Mouse (Mus musculus) monocyte, adult 2 months (primary cell): ENCODE results near the gene Fam117b.

ENCODE experiments used
- DNase-seq, 2 experiments: peaks; one replicate each; pipeline ENCODE4 v3.0.0; 2022; ENCODE audit warnings: low spot score in 2 of 2, low read depth in 1 of 2

Gene Fam117b

DNA sequence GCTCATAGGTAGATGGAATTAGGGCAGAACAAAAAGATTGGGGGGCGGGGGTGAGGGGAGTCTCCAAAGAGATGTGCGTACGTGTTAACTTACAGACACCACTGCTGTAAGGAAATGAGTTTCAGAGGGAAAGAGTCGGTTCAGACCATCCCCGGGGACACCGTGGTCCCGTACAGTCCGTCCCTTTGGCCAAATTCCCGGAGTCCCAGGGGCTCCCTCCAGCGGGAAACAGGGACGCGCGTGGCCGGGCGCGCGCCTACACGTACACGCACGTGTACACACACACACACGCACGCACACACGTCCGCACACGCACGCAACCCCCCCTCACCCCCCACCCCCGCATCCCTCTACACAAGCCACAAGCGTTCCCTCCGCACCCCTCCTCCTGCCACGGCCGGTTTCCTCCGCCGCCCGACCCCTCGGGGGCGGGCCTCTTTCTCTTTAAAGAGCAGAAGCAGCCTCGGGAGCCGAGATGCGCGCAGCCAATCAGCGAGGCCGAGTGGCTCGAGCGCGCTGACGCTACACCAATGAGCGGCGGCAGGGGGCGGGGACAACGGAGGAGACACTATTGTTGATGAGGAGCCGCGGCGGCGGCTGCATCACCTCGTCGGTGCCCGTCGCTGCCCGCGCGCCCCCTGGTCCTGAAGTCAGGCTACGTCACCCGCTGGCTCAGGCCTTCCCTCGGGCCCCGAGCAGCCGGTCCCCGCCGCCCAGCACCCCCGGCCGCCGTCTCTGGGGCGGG lies at the start of gene Fam117b:
Fam117b (plus strand) TSS at position 594 of the 745 bp plus-strand sequence.
- peak; percentile 81 to 94 for DNase-seq

DNA sequence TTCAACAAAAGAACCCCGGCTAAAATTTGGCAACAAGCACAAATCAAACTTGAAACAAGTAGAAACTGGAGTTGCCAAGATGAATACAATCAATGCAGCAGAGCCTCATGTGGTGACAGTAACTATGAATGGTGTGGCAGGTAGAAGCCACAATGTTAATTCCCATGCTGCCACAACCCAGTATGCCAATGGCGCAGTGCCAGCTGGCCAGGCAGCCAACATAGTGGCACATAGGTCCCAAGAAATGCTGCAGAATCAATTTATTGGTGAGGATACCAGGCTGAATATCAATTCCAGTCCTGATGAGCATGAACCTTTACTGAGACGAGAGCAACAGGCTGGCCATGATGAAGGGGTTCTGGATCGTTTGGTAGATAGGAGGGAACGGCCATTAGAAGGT lies 44.8 kb upstream of the Fam117b start:
- no peak for DNase-seq

DNA sequence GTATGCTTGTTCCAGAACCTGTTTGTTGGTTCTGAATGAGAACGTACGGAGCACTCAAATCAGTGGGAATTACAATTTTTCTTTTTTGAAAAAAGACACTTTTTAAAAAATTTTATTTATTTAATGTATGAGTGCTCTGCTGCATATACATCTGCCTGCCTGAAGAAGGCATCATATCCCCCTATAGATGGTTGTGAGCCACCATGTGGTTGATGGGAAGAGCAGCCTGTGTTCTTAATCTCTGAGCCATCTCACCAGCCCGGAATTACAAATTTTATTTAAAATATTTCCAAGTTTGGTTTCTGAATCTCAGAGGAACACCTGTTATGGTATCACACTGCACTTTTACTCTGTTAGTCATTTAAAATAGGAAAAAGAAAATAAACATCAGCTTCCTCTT lies 38.8 kb upstream of the Fam117b start:
- no peak for DNase-seq

DNA sequence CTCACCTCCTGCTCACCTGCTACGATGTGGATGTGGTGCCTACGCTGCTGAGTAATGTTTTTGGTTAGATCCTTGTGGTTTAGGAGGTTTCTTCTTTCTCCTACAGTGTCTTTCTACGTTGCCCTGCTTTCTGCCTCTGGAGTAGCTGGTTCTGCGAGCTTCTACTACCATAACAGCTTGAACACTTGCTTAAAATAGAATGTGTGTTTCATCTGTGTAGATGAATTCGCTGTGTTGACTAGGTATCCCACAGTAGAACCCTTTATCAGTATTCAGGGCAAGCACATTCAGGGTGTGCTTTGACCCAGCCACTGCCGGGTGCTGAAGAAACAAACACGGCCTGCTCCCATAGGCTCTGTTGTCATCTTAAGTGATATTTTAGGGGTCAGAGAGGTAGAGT lies 34.7 kb upstream of the Fam117b start:
- DNase-seq, result no peak

DNA sequence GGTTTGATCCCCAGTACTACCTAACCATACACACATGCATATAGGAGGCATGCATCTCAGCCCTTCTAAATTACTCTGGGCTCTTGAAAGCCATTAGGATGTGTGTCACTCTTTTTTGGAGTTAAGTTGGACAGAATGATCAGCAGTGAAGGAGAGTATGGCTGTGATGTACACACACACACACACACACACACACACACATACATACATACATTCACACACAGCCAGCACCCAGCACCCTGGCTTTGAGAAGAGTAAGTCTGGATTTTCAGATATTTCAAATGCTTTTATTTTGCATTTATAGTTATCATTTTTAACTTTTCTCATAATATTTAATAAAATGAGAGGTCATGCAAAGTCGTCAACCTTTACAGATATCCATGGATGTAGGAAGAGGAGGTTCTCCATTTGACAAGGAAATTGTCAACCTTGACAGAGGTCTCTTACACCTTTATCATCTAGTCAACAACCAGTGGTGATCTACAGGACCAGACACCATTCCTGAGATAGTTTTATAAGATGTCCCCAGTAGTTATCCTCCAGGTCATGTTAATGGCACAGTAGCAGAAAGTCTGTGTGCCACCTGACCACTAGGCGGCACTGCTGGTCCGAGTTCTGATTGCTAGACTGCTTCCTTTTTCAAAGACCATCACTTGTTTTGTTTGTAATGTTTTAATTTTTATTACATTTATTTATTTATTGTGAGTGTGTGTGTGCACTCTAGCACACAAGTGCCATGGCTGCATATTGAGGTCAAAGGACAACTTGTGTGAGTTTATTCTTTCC lies 29.3 kb upstream of the Fam117b start:
- DNase-seq, result peak; percentile 22 to 55

- no peak for DNase-seq
These were observed 25.9 kb upstream of the Fam117b start for GRCm38 (mm10) chr1:59886899-59887298.

DNA sequence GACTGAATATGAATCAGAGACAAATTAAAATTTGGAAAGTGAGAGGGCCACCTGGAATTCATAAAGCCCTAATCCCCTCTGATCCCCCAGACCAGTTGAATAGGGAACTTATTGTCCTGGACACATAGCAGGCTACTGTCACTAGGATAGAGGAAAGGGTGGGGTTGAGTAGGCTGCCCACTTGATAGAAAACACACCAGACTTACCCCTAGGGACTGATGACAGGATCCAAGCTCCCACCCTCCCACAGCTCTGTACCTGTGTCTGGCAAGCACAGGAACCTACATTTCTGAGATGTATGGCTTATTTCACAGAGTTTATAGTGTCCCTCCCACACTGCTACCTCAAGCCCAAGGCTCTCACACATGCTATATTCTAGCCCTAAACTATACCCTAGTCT lies 24.8 kb upstream of the Fam117b start:
- DNase-seq, result no peak

- DNase-seq, result no peak
These were observed 21.6 kb upstream of the Fam117b start for GRCm38 (mm10) chr1:59891185-59891584.

DNA sequence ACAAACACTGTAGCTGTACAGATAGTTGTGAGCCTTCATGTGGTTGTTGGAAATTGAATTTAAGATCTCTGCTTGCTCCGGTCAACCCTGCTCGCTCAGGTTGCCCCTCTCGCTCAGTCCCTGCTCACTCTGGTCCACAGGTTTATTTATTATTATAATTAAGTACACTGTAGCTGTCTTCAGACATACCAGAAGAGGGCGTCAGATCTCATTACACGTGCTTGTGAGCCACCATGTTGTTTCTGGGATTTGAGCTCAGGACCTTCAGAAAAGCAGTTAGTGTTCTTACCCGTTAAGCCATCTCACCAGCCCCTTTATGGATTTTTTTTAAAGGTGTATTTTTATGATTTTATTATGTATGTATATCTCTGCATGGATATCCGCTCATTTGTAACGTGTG lies 20.0 kb upstream of the Fam117b start:
- no peak for DNase-seq

GRCm38 (mm10) chr1:59894025-59894424 lies 18.8 kb upstream of the Fam117b start:
- DNase-seq, result no peak

GRCm38 (mm10) chr1:59895456-59895855 lies 17.4 kb upstream of the Fam117b start:
- peak; percentile 62 to 66 for DNase-seq

DNA sequence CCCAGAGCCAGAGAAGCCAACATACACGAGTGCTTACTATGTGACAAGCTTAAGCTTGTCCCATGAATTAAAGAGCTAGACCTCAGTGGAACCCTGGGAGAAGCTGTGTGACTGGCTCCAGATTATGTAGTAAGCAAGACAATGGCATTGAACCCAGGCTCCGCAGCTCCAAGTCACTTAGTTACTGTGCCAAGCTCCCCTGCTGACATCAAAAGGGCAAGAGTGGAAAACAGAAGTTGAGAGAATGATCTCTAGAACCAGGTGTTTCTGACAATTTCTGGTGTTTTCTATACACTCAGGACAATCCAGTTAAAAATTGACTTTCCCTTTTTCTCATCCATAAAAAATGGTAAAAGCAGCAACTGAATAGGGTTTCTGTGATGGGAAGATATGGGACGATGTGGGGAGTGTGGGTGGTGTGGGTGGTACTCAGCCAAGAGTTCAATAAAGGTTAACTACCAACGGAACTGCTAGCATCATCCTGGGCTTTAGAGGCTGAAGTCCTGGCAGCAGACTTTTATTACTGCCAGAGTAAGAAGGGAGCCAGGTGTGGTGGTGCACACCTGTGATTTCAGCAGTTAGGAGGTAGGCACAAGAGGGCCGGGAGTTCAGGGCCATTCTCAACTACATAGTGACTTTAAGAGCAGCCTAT lies 15.5 kb upstream of the Fam117b start:
- no peak for DNase-seq

DNA sequence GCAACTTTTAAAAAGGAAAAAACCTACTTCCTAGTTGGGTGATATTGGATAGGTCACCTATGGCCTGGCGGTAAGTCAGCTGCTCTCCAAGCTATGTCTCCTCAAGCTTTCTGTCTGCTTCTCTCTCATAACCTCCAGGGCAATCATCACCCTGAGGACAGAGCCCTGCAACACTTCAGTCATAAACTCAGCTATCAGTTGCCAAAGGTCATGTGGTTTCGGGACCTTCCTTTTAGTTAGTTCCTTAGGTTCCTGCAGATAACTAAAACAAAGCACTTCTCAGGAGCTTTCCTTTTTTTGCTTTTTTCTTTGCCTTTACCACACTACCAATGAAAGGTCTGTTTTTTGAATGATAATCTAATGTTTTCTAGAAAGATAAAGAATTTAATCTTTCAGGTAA lies 13.1 kb upstream of the Fam117b start:
- no peak for DNase-seq

GRCm38 (mm10) chr1:59901082-59901876 lies 11.5 kb upstream of the Fam117b start:
- no peak for DNase-seq

GRCm38 (mm10) chr1:59902634-59903033 lies 10.2 kb upstream of the Fam117b start:
- DNase-seq, result no peak

DNA sequence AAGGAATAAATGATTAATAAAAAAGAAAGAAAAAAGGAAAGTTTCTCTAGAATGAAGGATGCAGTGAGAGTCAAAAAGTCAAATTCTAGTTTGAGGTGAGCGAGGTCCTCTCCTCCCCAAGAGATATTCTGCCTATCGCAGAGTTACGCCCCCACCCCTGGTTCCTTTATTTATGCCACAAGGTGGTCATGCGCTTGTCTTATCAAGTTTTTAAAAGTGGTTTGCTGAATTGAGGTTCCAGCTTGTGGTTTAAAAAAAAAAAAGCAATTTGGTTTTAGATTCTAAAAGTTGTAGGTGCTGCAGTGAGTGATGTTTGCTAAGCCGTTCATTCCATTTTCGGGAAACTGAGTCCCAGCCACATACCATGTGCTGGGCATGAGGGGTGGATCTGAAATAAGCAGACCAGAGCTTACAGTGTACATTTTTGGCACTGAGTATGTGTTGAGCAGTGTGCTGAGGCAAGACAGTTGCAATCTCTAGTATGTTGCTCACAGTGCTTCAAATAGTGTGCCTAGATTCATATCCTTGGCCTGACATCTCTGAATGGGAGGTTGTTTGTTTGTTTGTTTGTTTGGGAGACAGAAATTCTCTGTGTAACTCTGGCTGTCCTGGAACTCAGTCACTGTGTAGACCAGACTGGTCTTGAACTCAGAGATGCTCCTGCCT lies 8.0 kb upstream of the Fam117b start:
- no peak for DNase-seq

GRCm38 (mm10) chr1:59905916-59906315 lies 6.9 kb upstream of the Fam117b start:
- no peak for DNase-seq

DNA sequence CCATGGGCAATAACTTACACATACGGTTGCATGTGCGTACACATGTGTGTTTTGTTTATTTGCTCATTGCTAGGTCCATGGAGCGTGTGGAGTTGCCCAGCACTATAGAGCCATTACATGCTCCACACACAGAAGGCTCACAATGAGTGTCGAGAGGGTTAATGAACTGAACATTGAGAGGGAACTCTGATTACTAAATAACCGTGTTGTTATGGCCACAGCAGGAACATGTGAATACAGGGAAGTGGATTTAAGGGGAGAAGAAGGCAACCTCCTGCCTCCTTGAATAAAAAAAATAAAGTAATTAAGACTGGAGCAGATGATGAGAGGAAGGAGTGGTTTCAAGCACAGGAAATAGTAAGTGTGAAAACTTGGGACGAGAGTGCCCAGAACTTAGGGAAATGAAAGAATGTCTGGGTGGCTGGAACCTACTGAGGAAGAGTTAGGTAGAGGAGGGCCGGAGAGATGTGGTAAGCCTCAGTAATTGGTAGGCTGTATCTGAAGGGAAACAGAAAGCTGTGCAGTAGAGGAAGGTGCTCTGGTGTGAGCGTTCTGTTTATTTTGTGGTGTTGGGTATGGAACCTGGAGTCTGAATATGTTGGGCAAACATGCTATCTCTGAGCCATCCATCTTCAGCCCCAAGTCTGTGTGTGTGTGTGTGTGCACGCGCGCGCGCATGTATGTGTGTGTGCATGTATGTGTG lies 5.8 kb upstream of the Fam117b start:
- peak in 1 of 2 experiments; percentile 7 for DNase-seq

DNA sequence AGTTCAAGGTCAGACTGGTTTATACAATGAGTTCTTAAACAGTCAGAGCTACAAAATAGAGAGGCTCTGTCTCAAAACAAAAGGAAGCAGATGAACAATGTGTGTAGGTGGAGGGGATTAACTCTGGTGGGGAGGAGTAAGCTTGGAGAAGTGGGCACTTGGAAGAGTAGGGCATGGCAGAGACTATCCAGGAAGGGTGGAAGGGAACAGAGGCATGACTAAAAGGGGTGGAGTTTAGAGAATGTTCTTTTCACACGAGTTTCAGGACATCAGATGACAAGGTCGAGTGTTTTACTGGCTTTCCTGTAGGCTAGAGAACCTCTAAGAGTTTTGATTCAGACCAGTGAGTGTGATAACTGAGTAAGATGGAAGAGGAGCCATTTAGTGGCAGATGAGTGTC lies 5.1 kb upstream of the Fam117b start:
- no peak for DNase-seq

- DNase-seq, result no peak
These were observed 1.9 kb upstream of the Fam117b start for GRCm38 (mm10) chr1:59910941-59911340.
